Mouse (Mus musculus): ENCODE measurements around the gene Mpp6. TPM values are rescaled to one million over a fixed set of nuclear protein-coding genes. Genes with fewer than 3 reads are reported as not detected.

The Mpp6 gene
- 49.4 TPM in 2 replicates for polyA plus RNA-seq (2015; fragmentation: Nextera tagmentation; extraction: Ambion mirVana)

DNA sequence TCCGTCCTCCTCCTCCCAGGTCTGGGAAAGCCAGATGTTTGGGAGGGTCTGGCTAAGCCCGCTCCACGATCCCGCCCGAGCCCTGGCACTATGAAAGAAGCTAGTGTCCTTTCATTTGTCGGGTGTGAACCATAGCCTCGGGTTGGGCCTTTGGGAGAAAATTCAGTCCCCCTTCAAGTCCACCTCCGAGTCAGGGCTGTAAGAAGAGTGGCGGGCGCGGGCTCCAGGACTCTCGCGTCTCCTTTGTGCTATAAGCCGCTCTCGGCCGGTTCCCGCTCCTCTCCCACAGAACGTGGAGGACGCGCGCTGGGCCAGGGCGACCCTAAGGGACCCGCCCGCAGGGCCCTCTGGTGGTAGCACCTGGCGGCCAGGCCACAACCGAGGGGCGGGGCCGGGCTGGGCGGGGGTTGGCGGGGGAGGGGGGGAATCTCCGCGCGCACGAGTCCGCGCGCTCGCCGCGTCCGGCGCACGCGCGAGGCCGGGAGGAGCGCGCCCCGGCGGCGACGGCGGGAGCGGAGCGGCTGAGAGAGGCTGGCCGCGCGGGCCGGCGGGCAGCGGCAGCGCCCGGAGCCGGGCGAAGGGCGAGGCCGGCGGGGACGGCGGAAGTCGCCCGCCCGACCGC lies at the start of gene Mpp6:
Gene Mpp6 (plus strand): TSS at position 485 of the 622 bp plus-strand sequence.
- WGBS = under 1% methylated on average over 65 of the region's 74 CpGs
- Histone ChIP-seq H3K9ac (replicated peaks) (peak within 1 kb of the TSS; percentile 89), H3K4me1 (replicated peaks) (peaks cover 19% of the 10 kb centered on the region), H3K27ac (peak within 1 kb of the TSS; percentile 86), H3K4me3 (replicated peaks) (peak within 1 kb of the TSS; percentile 90), H3K4me2 (replicated peaks) (peak within 1 kb of the TSS; percentile 76), H3K27me3 (peaks cover 5% of the 10 kb centered on the region; the same call in 1 of the 2 replicates), H3K9me3 (no peaks in the 10 kb centered on the region), H3K36me3 (no peaks in the 10 kb centered on the region)
- peak; percentile 95 for ATAC-seq

DNA sequence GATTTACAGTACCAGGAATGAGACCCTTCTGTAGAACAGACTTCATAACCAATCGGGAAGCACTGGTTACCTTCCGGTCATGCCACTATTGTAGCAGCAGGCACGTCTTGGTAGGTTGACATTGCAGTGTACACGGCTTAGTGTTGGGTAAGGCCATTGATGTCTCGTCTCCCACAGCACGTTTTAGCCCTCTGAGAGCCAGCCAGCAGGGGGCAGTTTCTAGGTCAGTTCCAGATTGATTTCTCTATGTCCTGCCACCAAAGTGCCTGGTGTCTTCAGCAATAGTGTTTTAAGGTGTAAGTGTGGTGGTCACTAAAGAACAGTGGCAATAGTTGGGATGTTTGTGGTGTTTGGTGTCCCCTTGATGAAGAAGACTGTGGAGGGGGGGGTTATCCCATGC lies 43.9 kb upstream of the Mpp6 start:
- H3K4me2 ChIP-seq (replicated peaks) = no peak overlapping the region
- H3K27ac ChIP-seq = no peak overlapping the region
- H3K36me3 ChIP-seq = no peaks in the 10 kb centered on the region
- no peaks in the 10 kb centered on the region for H3K27me3 ChIP-seq
- H3K9me3 ChIP-seq = no peaks in the 10 kb centered on the region
- 88% methylated on average over 6 of the region's 6 CpGs for WGBS
- no peak overlapping the region for H3K4me3 ChIP-seq (replicated peaks)
- ATAC-seq = no peak
- H3K9ac ChIP-seq (replicated peaks) = no peak overlapping the region
- no peaks in the 10 kb centered on the region for H3K4me1 ChIP-seq (replicated peaks)

DNA sequence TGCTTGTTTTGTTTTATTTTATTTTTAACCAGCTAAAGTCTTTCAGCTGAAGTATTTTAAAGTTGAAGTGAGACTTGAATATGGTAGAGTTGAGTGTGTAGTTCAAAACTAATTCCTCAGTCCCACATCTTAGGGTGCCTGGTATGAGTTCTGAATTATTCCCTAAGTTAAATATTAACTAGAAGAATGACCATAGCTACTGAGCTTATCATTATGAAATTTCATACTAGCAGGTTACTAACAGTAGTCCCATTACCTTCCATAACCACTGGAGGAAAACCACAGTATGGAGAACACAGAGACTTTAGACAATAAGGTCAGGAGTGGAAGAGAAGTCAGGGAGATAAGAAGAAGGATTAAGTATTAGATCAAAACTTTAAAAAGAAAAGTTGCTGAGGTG lies 41.6 kb upstream of the Mpp6 start:
- Histone ChIP-seq H3K9me3 (no peaks in the 10 kb centered on the region), H3K36me3 (no peaks in the 10 kb centered on the region), H3K27me3 (no peaks in the 10 kb centered on the region), H3K9ac (replicated peaks) (no peak overlapping the region), H3K27ac (no peak overlapping the region), H3K4me1 (replicated peaks) (no peaks in the 10 kb centered on the region), H3K4me3 (replicated peaks) (no peak overlapping the region), H3K4me2 (replicated peaks) (no peak overlapping the region)
- ATAC-seq = no peak

DNA sequence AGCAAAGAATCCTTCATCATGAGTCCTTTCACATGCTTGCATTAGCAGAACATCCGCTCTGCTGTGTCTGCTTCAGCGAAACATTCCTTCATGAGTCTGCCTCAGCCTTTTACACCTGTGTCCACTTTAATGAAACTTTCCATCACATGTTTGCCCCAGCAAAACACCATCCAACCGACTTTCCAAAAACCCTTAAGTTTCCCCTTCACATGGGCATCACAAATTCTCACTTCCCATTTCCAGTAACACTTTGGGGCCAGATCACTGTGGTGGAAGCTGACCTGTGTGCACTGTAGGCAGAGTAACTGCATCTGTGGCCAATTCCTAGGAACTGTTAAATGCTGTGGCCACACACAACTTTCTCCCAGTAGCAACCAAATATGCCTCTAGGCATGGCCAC lies 34.8 kb upstream of the Mpp6 start:
- 91% methylated on average over 3 of the region's 3 CpGs for WGBS
- no peaks in the 10 kb centered on the region for H3K36me3 ChIP-seq

DNA sequence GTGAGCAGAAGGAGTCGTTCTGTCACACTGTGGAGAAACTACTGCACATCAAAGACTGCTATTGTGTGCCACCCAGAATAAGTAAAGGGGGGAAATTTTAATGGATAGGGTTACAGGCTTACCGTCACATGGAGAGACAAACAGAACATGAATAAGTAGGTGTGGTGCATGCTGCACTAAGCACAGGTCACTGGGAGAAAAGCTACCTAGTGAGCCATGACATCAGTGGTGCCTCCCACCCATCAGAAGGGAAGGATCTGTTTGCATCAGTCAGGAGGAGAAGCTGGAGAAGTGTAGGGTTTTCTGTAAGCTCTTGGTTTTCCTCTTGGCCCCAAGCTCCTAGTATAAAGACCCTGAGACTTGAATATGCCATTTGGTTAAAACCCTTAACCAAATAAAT lies 33.6 kb upstream of the Mpp6 start:
- Histone ChIP-seq H3K4me1 (replicated peaks) (no peaks in the 10 kb centered on the region), H3K9ac (replicated peaks) (no peak overlapping the region), H3K4me3 (replicated peaks) (no peak overlapping the region), H3K4me2 (replicated peaks) (no peak overlapping the region), H3K27me3 (no peaks in the 10 kb centered on the region), H3K27ac (no peak overlapping the region), H3K9me3 (no peaks in the 10 kb centered on the region), H3K36me3 (no peaks in the 10 kb centered on the region)
- whole genome bisulfite sequencing = 58% methylated on average over 2 of the region's 2 CpGs
- no peak for ATAC-seq

More for the DNA sequence above, 34.8 kb upstream of the Mpp6 start:
- H3K27me3 ChIP-seq = no peaks in the 10 kb centered on the region
- H3K4me1 ChIP-seq (replicated peaks) = no peaks in the 10 kb centered on the region
- no peak overlapping the region for H3K27ac ChIP-seq
- no peak overlapping the region for H3K4me3 ChIP-seq (replicated peaks)
- no peak overlapping the region for H3K9ac ChIP-seq (replicated peaks)
- no peak for ATAC-seq
- no peak overlapping the region for H3K4me2 ChIP-seq (replicated peaks)
- no peaks in the 10 kb centered on the region for H3K9me3 ChIP-seq

DNA sequence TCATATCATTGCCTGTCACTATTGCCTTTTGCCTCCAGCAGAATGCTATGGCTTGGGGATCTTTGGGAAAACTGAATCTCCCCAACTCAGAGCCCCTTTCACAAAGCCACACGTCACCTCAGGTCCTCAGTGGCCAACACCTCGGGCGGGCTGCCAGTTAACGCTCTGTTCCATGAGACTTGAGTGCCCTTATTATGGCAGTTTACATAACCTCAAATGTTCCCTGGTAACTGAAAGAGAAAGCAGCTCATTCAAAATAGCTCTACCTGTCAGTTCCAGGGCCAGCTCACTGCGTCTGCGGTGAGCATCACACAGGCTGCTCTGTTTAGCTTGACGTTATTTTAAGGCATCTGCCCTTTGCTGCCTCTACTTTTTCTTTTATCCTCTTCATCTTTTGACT lies 29.6 kb upstream of the Mpp6 start:
- H3K4me2 ChIP-seq (replicated peaks) = no peak overlapping the region
- no peak for ATAC-seq
- no peak overlapping the region for H3K9ac ChIP-seq (replicated peaks)
- H3K27ac ChIP-seq = no peak overlapping the region
- H3K36me3 ChIP-seq = no peaks in the 10 kb centered on the region
- H3K9me3 ChIP-seq = no peaks in the 10 kb centered on the region
- no peak overlapping the region for H3K4me3 ChIP-seq (replicated peaks)
- H3K4me1 ChIP-seq (replicated peaks) = no peaks in the 10 kb centered on the region
- H3K27me3 ChIP-seq = no peaks in the 10 kb centered on the region
- 79% methylated on average over 7 of the region's 7 CpGs for WGBS

DNA sequence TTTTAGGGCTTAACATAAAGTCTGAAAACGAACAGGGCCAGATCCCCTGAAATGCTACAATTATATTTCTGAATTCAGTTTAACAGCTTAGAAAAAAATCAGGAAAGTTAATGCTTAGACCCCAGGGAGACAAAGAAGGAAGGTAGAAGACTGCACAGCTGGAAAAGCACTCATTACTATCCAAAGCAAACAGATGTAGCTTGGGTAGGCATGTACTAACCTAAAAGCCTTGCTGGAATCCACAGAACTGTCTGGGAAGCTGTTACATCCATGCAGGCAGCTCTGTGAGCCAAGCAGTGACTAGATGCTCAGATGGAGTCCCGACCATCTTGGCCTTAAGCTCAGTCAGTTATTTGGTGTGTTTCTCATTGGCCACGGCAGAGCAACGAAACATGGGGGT lies 24.8 kb upstream of the Mpp6 start:
- no peaks in the 10 kb centered on the region for H3K36me3 ChIP-seq
- no peak overlapping the region for H3K4me3 ChIP-seq (replicated peaks)
- no peak for ATAC-seq
- no peak overlapping the region for H3K4me2 ChIP-seq (replicated peaks)
- no peaks in the 10 kb centered on the region for H3K9me3 ChIP-seq
- H3K27me3 ChIP-seq = no peaks in the 10 kb centered on the region
- WGBS = 83% methylated on average over 4 of the region's 4 CpGs
- no peak overlapping the region for H3K9ac ChIP-seq (replicated peaks)
- no peaks in the 10 kb centered on the region for H3K4me1 ChIP-seq (replicated peaks)
- no peak overlapping the region for H3K27ac ChIP-seq

DNA sequence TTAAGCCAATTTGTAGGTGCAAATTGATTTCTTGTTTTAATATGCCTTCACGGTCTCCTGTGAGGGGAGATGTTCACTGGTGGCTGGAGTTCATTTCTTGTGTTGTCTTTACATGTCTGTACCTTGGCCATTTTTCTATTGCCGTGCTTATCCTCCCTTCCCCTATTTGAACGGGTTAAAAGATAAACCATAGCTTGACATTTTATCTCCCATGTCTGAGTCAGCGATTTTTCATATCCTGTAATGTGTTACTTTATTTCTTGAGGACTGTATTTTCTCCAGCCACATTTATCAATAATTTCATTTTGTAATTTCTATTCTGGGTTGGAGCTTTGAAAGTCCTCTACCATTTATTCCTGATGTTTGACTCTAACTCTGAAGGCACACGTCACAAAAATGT lies 20.7 kb upstream of the Mpp6 start:
- Histone ChIP-seq H3K36me3 (no peaks in the 10 kb centered on the region), H3K27ac (no peak overlapping the region), H3K4me1 (replicated peaks) (no peaks in the 10 kb centered on the region), H3K9me3 (0 out of 2 replicates have a peak, but pooled peaks cover 2% of the 10 kb centered on the region), H3K9ac (replicated peaks) (no peak overlapping the region), H3K4me3 (replicated peaks) (no peak overlapping the region), H3K4me2 (replicated peaks) (no peak overlapping the region), H3K27me3 (no peaks in the 10 kb centered on the region)
- no peak for ATAC-seq
- 89% methylated on average over 5 of the region's 5 CpGs for WGBS

DNA sequence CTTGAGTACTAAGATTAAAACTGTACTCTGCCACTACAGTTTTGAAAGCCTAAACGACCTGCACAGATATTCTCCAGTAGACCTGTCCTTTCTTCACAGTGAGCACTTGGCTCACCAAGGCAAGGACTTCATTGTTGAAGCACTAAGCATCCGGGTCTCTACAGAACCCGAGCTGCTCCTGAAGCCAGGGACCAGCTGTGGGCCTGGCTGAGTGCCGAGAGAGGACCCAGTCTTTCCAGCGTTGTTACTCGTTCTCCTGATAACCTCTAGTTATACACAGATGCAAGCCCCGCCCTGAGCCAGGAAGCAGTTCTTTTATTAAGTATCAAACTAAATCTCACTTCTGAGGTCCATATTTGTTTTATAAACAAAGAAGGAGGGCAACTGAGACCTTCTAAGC lies 19.8 kb upstream of the Mpp6 start:
- no peak for ATAC-seq
- Histone ChIP-seq H3K27me3 (no peaks in the 10 kb centered on the region), H3K36me3 (no peaks in the 10 kb centered on the region), H3K4me1 (replicated peaks) (no peaks in the 10 kb centered on the region), H3K4me3 (replicated peaks) (no peak overlapping the region), H3K4me2 (replicated peaks) (no peak overlapping the region), H3K9me3 (0 out of 2 replicates have a peak, but pooled peaks cover 4% of the 10 kb centered on the region), H3K27ac (no peak overlapping the region), H3K9ac (replicated peaks) (no peak overlapping the region)
- 82% methylated on average over 7 of the region's 7 CpGs for WGBS

DNA sequence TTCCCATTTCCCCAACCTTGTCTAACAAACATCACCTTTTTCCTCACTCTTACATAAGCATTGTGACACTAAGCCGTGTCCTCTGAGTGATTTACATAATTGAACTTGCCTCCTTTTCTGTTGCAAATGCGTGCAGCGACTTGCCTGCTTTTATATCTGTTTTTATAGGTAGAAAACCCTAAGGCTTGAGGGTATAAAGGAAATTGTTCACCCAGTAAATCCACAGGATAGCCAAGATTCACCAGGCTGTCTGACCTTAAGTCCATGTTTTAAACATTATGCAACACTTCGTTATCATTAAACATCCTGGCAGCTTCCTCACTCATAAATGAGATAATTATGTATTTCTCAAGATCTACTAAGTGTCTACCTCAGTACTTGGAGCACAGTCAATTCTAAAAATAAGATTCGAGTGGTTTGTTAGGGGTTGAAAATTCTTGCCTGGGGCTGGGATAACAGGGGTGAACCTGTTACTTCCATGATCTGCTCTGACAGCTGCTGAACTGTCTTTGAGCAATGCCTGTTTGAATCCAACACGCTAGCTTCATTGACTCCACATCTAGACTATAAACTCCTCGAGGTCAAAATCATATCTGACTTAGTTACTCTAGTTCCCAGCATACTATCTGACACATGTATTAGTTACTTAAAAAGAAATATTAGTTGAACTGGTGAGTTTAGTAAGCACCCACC lies 18.4 kb upstream of the Mpp6 start:
- no peaks in the 10 kb centered on the region for H3K4me1 ChIP-seq (replicated peaks)
- H3K4me2 ChIP-seq (replicated peaks) = no peak overlapping the region
- H3K27ac ChIP-seq = no peak overlapping the region
- no peaks in the 10 kb centered on the region for H3K36me3 ChIP-seq
- no peak overlapping the region for H3K4me3 ChIP-seq (replicated peaks)
- 0 out of 2 replicates have a peak, but pooled peaks cover 4% of the 10 kb centered on the region for H3K9me3 ChIP-seq
- H3K27me3 ChIP-seq = no peaks in the 10 kb centered on the region
- no peak for ATAC-seq
- 61% methylated on average over 7 of the region's 7 CpGs for WGBS
- H3K9ac ChIP-seq (replicated peaks) = no peak overlapping the region

DNA sequence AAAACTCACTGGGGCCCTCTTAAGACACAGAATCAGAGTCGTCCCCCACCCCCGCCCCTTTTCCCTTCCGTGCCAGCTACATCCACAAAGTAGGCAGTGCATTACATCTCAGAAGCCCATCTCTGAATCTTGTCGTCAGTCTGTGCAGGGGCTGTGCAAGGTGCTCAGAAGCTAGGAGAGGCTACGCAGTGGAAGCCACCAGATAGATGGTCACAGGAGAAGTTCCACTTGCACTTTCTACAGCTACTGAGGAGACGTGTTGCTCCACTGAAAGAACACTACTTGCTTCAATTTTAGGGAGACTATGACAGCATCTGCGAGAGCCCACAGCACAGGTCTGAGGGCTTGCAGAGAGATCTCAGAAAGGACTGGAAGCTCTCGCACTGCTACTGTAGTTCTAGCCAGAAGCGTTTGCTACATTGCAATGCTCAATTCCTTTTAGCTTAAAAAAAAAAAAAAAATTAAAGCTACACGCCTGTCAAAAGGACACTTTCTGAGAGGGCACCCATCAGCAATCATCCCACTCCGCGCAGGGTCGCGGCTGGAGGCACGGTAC lies 762 bp upstream of the Mpp6 start:
- Histone ChIP-seq H3K36me3 (no peaks in the 10 kb centered on the region), H3K4me3 (replicated peaks) (peak overlapping the region; percentile 90), H3K27me3 (peaks cover 5% of the 10 kb centered on the region; the same call in 1 of the 2 replicates), H3K4me1 (replicated peaks) (peaks cover 19% of the 10 kb centered on the region), H3K4me2 (replicated peaks) (peak overlapping the region; percentile 76), H3K27ac (peak overlapping the region; percentile 86), H3K9me3 (no peaks in the 10 kb centered on the region), H3K9ac (replicated peaks) (peak overlapping the region; percentile 89)
- peak; percentile 14 for ATAC-seq
- 3% methylated on average over 15 of the region's 15 CpGs for WGBS

DNA sequence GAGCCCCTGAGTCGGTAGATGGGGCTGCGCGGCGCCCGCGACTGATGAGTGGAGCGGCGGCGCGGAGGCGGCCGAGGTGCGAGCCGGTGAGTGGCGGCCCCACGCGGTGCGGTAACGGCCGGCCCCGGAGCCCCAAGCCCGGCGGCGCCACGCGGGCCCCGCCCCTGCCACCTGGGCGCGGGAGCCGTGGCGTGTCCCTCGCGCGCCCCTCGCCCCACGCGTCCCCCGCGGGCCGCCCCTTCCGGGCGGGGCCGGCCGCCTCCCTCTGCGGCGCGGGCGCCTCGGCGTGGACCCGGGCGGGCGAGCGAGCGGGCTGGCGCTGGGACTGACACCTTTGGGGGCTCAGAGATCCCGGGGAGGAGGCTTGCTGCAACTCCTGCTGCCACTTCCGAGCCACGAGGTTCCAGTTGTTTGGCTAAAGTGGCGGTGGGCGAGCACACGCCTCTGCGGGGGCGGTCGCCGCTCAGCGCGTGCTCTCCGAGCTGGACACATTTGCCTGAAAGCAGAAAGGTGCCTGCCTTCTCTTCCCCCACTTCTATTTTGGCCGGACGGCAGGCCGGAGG lies 419 bp downstream of the Mpp6 start:
- under 1% methylated on average over 53 of the region's 72 CpGs for WGBS
- H3K27ac ChIP-seq = peak overlapping the region; percentile 86
- peak overlapping the region; percentile 76 for H3K4me2 ChIP-seq (replicated peaks)
- H3K36me3 ChIP-seq = no peaks in the 10 kb centered on the region
- peak overlapping the region; percentile 90 for H3K4me3 ChIP-seq (replicated peaks)
- peaks cover 5% of the 10 kb centered on the region; the same call in 1 of the 2 replicates for H3K27me3 ChIP-seq
- no peaks in the 10 kb centered on the region for H3K9me3 ChIP-seq
- H3K4me1 ChIP-seq (replicated peaks) = peaks cover 19% of the 10 kb centered on the region
- peak overlapping the region; percentile 89 for H3K9ac ChIP-seq (replicated peaks)
- peak; percentile 81 for ATAC-seq
